Comparison of ENCODE assay signal across 8 mouse cellular contexts in the genomic region with DNA sequence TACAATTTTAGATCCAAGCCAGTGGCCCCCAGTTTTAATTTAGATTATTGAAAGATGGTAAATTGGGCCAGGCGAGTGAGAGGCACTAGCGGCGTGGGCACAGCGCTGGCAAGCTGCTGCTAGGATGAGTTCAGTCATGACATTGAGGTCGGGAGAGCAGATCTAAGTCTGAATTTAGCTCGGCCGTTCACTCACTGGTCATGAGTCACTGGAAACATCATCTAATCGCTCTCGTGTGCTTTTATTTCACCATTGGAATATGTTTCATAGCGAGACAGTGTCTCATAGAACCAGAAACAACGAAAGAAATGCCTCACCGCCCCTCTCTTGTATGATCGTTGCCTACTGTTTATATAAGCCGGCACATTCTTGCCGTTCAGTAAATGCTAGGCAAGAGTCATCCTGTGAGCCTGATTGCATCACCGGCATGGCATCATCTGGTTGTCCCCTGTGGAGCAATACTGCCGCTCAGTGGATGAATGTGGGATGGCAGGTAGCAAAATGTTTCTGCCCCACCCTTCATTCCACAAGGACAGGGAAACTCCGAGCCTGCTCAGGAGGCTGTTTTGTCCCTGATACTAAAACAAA.
DNase-seq lines count a peak whose midpoint lies in the region; ATAC-seq lines count a peak whose summit lies in the region.

No protein-coding gene starts in this region.

- no peaks in the 10 kb centered on the region for H3K27me3 ChIP-seq in hindbrain, embryonic 14.5 days (ENCODE audit: control insufficient read depth, insufficient read depth, low read length)

- peak overlapping the region; percentile 48 for H3K4me2 ChIP-seq in hindbrain, embryonic 14.5 days (replicated peaks)

- ATAC-seq in hindbrain, embryonic 14.5 days (ENCODE audit: low FRiP score) = peak; percentile 87

- no peaks in the 10 kb centered on the region for H3K36me3 ChIP-seq in hindbrain, embryonic 14.5 days (replicated peaks; ENCODE audit: control insufficient read depth, insufficient read depth)

- peak overlapping the region; percentile 43; the same call in 1 of the 2 replicates for H3K9ac ChIP-seq in hindbrain, embryonic 14.5 days

- 12% methylated on average over 18 of the region's 18 CpGs for WGBS in hindbrain, embryonic 14.5 days

- DNase-seq in T-cell, adult 2 months (ENCODE audit: low spot score) = peak; percentile 83
- peak; percentile 96 to 99 for DNase-seq in cerebellum, postnatal 36 days
- peak; percentile 96 to 98 for DNase-seq in frontal cortex, postnatal 36 days (ENCODE audit: low spot score in 2 of 2)
- DNase-seq in hindbrain, embryonic 14.5 days (ENCODE audit: low spot score) = peak; percentile 96
- DNase-seq in layer of hippocampus, postnatal 25 days (ENCODE audit: extremely low spot score in 1 of 2, low spot score in 1 of 2) = peak; percentile 94 to 100
- peak; percentile 97 for DNase-seq in lung, postnatal 14 days
- peak; percentile 67 for DNase-seq in retina, adult 2 months (ENCODE audit: low read depth, low spot score)
- DNase-seq in thymus, postnatal 25 days = peak; percentile 90

- no peaks in the 10 kb centered on the region for H3K9me3 ChIP-seq in hindbrain, embryonic 14.5 days (ENCODE audit: control insufficient read depth, low read length)

- peak overlapping the region; percentile 70 for H3K27ac ChIP-seq in hindbrain, embryonic 14.5 days

- 0 out of 2 replicates have a peak overlapping the region, but pooled peaks have one; percentile 11 for H3K4me3 ChIP-seq in hindbrain, embryonic 14.5 days (replicated peaks; ENCODE audit: low read length)

- H3K4me1 ChIP-seq in hindbrain, embryonic 14.5 days (replicated peaks; ENCODE audit: control insufficient read depth, insufficient read depth, low read length) = peaks cover 5% of the 10 kb centered on the region; the same call in 1 of the 2 replicates

Comparison
In these comparisons a context has a peak if more than half of its experiments do, and no peak if none do; other contexts are left out.
1. Peak in every context shown above with its lines: DNase-seq, ATAC-seq, H3K4me3 ChIP-seq and H3K27ac ChIP-seq.